Mouse (Mus musculus): ENCODE measurements around the gene Gm5916. TPM values are rescaled to one million over a fixed set of nuclear protein-coding genes. Genes with fewer than 3 reads are reported as not detected.

Gene Gm5916
- not detected in 2 replicates for polyA plus RNA-seq (2014; fragmentation: Nextera tagmentation; extraction: Ambion mirVana)

DNA sequence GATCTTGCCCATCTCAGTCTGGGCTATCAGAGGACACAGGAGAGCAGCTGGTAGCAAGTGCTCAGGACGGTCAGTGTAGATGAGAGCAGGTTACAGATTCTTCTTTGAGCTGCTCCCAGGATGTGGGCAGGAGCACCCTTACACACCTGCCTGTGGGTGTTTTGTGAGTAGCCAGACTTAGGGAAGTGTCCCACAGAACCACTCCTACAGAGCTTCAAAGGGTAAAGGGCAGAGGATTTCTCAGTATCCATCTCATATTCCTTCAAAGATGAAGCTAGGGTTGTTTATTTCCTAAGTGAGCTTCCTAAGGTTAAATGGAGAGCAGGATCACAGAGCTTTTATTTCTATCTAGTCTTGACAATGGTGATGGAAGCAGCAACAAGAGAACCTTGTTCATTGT, at the start of gene Gm5916:
TSS of gene Gm5916 (minus strand) at position 101 of the 400 bp plus-strand sequence.
- Histone ChIP-seq H3K4me1 (ENCODE audit: control insufficient read depth, insufficient read depth, low read length) (no peaks in the 10 kb centered on the region), H3K27ac (ENCODE audit: low read length) (no peak within 1 kb of the TSS), H3K27me3 (ENCODE audit: control insufficient read depth, insufficient read depth, low read length) (no peaks in the 10 kb centered on the region), H3K9me3 (ENCODE audit: control insufficient read depth, low read depth, low read length) (no peaks in the 10 kb centered on the region), H3K4me3 (ENCODE audit: low read depth, low read length) (no peak within 1 kb of the TSS), H3K9ac (replicated peaks; ENCODE audit: low read depth, low read length) (no peak within 1 kb of the TSS), H3K4me2 (replicated peaks; ENCODE audit: low read depth, low read length) (no peak within 1 kb of the TSS), H3K36me3 (ENCODE audit: control insufficient read depth, insufficient read depth, low read length) (no peaks in the 10 kb centered on the region)
- 65% methylated on average over 1 of the region's 1 CpGs for WGBS
- no peak for ATAC-seq (ENCODE audit: insufficient number of reproducible peaks, insufficient read depth, low FRiP score, low read depth)

Other genes with a start within 250 kb of the Gm5916 start
- gene 9230113P08Rik, start 220.4 kb downstream of the Gm5916 start, polyA plus RNA-seq (2014; fragmentation: Nextera tagmentation; extraction: Ambion mirVana) = not detected in 2 replicates